Mouse (Mus musculus): ENCODE measurements around the gene Scn2b. TPM values are rescaled to one million over a fixed set of nuclear protein-coding genes. Genes with fewer than 3 reads are reported as not detected.

Gene Scn2b
- polyA plus RNA-seq, 1 experiment from 2014 or later, result 10.0 TPM

Other genes starting within 250 kb of the Scn2b start
- 14.4 and 16.4 TPM in 2 replicates for gene Kmt2a, start 236.5 kb upstream of the Scn2b start, polyA plus RNA-seq (2015; fragmentation: Nextera tagmentation; extraction: Ambion mirVana)
- 711 and 802 TPM in 2 replicates for gene Atp5l, start 197.0 kb upstream of the Scn2b start, polyA plus RNA-seq (2015; fragmentation: Nextera tagmentation; extraction: Ambion mirVana)
- gene Ube4a, start 152.2 kb upstream of the Scn2b start, polyA plus RNA-seq (2015; fragmentation: Nextera tagmentation; extraction: Ambion mirVana), result 31.8 and 35.0 TPM in 2 replicates
- not detected in 2 replicates for gene Cd3g, start 137.4 kb upstream of the Scn2b start, polyA plus RNA-seq (2015; fragmentation: Nextera tagmentation; extraction: Ambion mirVana)
- not detected in 2 replicates for gene Cd3d, start 136.0 kb upstream of the Scn2b start, polyA plus RNA-seq (2015; fragmentation: Nextera tagmentation; extraction: Ambion mirVana)
- gene Cd3e, start 108.2 kb upstream of the Scn2b start, polyA plus RNA-seq (2015; fragmentation: Nextera tagmentation; extraction: Ambion mirVana), result 0.15 and 0.19 TPM in 2 replicates
- gene Mpzl2, start 78.0 kb upstream of the Scn2b start, polyA plus RNA-seq (2015; fragmentation: Nextera tagmentation; extraction: Ambion mirVana), result 2.5 and 3.0 TPM in 2 replicates
- gene Mpzl3, start 62.6 kb upstream of the Scn2b start, polyA plus RNA-seq (2015; fragmentation: Nextera tagmentation; extraction: Ambion mirVana), result 1.0 and 1.2 TPM in 2 replicates
- 0.25 and 0.37 TPM in 2 replicates for gene Jaml, start 38.6 kb upstream of the Scn2b start, polyA plus RNA-seq (2015; fragmentation: Nextera tagmentation; extraction: Ambion mirVana)
- 0.60 and 0.81 TPM in 2 replicates for gene Scn4b, start 20.6 kb downstream of the Scn2b start, polyA plus RNA-seq (2015; fragmentation: Nextera tagmentation; extraction: Ambion mirVana)
- not detected in 2 replicates for gene BC049352, start 64.2 kb downstream of the Scn2b start, polyA plus RNA-seq (2015; fragmentation: Nextera tagmentation; extraction: Ambion mirVana)
- gene Tmprss4, start 86.3 kb downstream of the Scn2b start, polyA plus RNA-seq (2015; fragmentation: Nextera tagmentation; extraction: Ambion mirVana), result not detected in 2 replicates
- 0.70 and 0.94 TPM in 2 replicates for gene Il10ra, start 151.4 kb downstream of the Scn2b start, polyA plus RNA-seq (2015; fragmentation: Nextera tagmentation; extraction: Ambion mirVana)
- 0.06 TPM in 1 of 2 replicates, not detected in the other for gene Tmprss13, start 201.3 kb downstream of the Scn2b start, polyA plus RNA-seq (2015; fragmentation: Nextera tagmentation; extraction: Ambion mirVana)